Mouse (Mus musculus) limb, embryonic 14.5 days (tissue): ENCODE results near the gene Cop1. TPM values are rescaled to one million over a fixed set of nuclear protein-coding genes. Genes with fewer than 3 reads are reported as not detected.

ENCODE experiments used
- ATAC-seq: fragments of 200-750 bp; cut with Nextera tagmentation; 2 replicates; pipeline ENCODE4 v1.8.0; 2017; ENCODE audit warnings: low read depth, moderate number of reproducible peaks, moderate TSS enrichment; ENCODE audit not compliant: low FRiP score
- DNase-seq: peaks from one replicate; pipeline ENCODE4 v3.0.0-alpha.2; 2015; ENCODE audit warnings: low spot score
- H3K27ac ChIP-seq: fragments of 300-500 bp; sonication (generic); replicated peaks from 2 replicates; pipeline ENCODE4 v1.5.1; 2014; ENCODE audit warnings: low read depth, mild to moderate bottlenecking, low read length, moderate library complexity, mixed read lengths
- H3K27me3 ChIP-seq: fragments of 300-500 bp; sonication (generic); 2 replicates; pipeline ENCODE4 v1.6.1; 2014; ENCODE audit warnings: low read length, mixed read lengths; ENCODE audit not compliant: control insufficient read depth, insufficient read depth
- H3K36me3 ChIP-seq: fragments of 300-500 bp; sonication (generic); 2 replicates; pipeline ENCODE4 v1.6.1; 2014; ENCODE audit warnings: mild to moderate bottlenecking, low read length, moderate library complexity, mixed read lengths; ENCODE audit not compliant: control insufficient read depth, insufficient read depth
- H3K4me1 ChIP-seq: fragments of 300-500 bp; sonication (generic); 2 replicates; pipeline ENCODE4 v1.6.1; 2014; ENCODE audit warnings: antibody characterized with exemption, low read length, mixed read lengths; ENCODE audit not compliant: control insufficient read depth, insufficient read depth
- H3K4me2 ChIP-seq: fragments of 300-500 bp; sonication (generic); replicated peaks from 2 replicates; pipeline ENCODE4 v1.6.1; 2014; ENCODE audit warnings: low read depth, mild to moderate bottlenecking, low read length, moderate library complexity; ENCODE audit not compliant: severe bottlenecking
- H3K4me3 ChIP-seq: fragments of 300-500 bp; sonication (generic); replicated peaks from 2 replicates; pipeline ENCODE4 v1.5.1; 2014; ENCODE audit warnings: low read length
- H3K9ac ChIP-seq: fragments of 300-500 bp; sonication (generic); 2 replicates; pipeline ENCODE4 v1.6.1; 2014; ENCODE audit warnings: mild to moderate bottlenecking, low read depth, low read length, moderate library complexity; ENCODE audit not compliant: severe bottlenecking
- H3K9me3 ChIP-seq: fragments of 300-500 bp; sonication (generic); 2 replicates; pipeline ENCODE4 v1.6.1; 2016; ENCODE audit warnings: low read length; ENCODE audit not compliant: control insufficient read depth
- POLR2A ChIP-seq: fragments of 200-500 bp; IDR thresholded peaks from 2 replicates; pipeline ENCODE4 v1.8.0; 2012; ENCODE audit warnings: inconsistent platforms, mild to moderate bottlenecking, moderate library complexity, borderline replicate concordance; ENCODE audit not compliant: insufficient read depth, insufficient read length; ENCODE audit errors: extremely low read depth
- WGBS: fragments of 180-500 bp; shearing (Covaris S2); extraction: QIAGEN DNeasy Blood & Tissue Kit; methylation state at CpG from one replicate; pipeline ENCODE4 v1.1.7; 2014; 5-methylcytosine and 5-hydroxymethylcytosine counted together
- microRNA-seq: library from miRNA; unstranded; fragments of <30 nt; microRNA quantifications from one replicate; pipeline ENCODE4, GENCODE M21; 2016
- polyA plus RNA-seq, 2 experiments: library from polyadenylated mRNA; depleted of rRNA in 1 of 2; stranded (reverse) in 1 of 2; unstranded in 1 of 2; fragments of >200 nt; fragmentation: Nextera tagmentation in 1 of 2; extraction: Ambion mirVana in 1 of 2; gene quantifications; 2 replicates each; pipeline versions ENCODE4 v1.2.1 to v1.2.3; 2012 to 2014

The Cop1 gene
- polyA plus RNA-seq, 2 experiments: 112 to 115 TPM

DNA sequence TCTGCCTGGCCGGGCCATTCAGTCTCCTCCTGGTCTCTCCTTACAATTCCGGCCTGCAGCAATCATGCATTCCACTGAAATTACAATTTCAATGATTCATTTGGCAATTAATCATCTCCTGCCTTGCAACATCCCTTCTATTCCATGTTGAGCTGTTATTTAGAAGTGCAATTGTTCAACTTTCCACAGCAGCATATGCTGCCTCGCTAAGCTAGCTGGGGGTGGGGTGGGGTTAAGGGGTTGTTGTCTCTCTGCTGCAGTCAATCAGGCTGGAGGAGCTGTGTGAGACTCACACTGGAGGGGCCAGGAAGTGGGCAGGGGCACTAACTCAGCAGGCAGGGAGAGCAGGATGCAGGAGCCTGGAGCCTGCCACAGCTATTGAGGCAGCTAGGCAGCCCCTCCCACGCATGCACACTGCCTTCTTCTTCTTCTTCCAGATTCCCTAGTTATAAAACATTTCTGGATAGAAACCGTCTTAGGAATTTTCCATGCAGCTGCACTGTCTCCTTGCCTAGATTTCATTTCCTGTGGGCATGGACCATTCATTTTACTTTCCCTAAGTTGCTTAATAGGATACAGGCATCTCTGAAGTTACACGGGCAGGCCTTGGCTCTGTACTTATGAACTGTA is 161.1 kb downstream of the Cop1 start:
- H3K4me3 ChIP-seq: no peak overlapping the region
- H3K36me3 ChIP-seq: no peaks in the 10 kb centered on the region
- no peak for ATAC-seq
- H3K4me1 ChIP-seq: peaks cover 8% of the 10 kb centered on the region
- no peak for TF ChIP-seq POLR2A
- H3K27me3 ChIP-seq: no peaks in the 10 kb centered on the region; the same call in 1 of the 2 replicates
- peak; percentile 71 for DNase-seq
- 12% methylated on average over 6 of the region's 6 CpGs for WGBS
- H3K27ac ChIP-seq: peak overlapping the region; percentile 14; the same call in 1 of the 2 replicates
- no peak overlapping the region for H3K9ac ChIP-seq
- H3K9me3 ChIP-seq: no peaks in the 10 kb centered on the region
- H3K4me2 ChIP-seq: no peak overlapping the region

DNA sequence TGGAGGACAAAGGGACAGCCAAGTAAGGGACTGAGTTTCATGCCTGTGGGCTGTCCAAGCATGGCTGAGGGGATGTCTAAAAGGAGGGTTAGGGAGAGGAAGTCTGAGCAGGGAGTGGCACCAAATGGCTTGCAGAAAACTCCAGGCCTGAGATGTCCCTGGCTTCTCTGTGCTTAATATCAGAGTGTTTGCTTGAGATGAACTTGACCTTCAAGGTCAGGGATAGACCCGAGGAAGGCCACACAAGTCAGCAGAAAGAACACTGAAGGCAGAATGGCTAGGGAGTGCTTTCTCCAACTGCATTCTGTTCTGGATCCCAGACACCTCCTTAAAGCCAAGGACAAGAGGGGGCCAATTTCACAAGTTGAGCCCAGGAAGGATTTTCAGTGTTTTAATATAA is 161.8 kb downstream of the Cop1 start:
- ATAC-seq (no peak), DNase-seq (no peak)
- Histone ChIP-seq H3K27me3 (no peaks in the 10 kb centered on the region; the same call in 1 of the 2 replicates), H3K27ac (no peak overlapping the region), H3K4me2 (no peak overlapping the region), H3K9me3 (no peaks in the 10 kb centered on the region), H3K9ac (no peak overlapping the region), H3K36me3 (no peaks in the 10 kb centered on the region), H3K4me1 (peaks cover 8% of the 10 kb centered on the region), H3K4me3 (no peak overlapping the region)
- WGBS: 47% methylated on average over 1 of the region's 1 CpGs
- TF ChIP-seq POLR2A: no peak

DNA sequence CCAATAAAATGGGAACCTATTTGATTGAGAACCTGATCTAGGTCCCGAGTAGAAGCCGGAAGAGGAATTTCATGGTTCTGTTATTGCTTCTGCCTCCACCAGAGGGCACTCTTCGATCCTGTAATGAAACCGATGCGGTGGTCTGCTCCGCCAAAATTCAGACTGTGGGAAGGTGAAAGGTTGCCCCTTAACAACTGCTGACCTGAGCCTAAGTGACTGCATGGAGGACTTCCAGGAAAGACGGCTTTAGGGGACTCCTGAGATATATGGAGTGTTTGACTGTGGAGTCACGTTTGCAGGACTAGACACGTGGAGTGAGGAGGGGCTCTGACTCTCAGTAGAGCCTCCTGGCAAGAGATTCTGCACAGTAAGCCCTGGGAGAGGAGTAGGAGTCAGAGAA is 164.4 kb downstream of the Cop1 start:
- peak; percentile 59 for DNase-seq
- Histone ChIP-seq H3K36me3 (no peaks in the 10 kb centered on the region), H3K4me1 (peaks cover 8% of the 10 kb centered on the region), H3K4me2 (peak overlapping the region; percentile 37), H3K9ac (no peak overlapping the region), H3K9me3 (no peaks in the 10 kb centered on the region), H3K27me3 (no peaks in the 10 kb centered on the region; the same call in 1 of the 2 replicates), H3K27ac (no peak overlapping the region), H3K4me3 (0 out of 2 replicates have a peak overlapping the region, but pooled peaks have one; percentile 11)
- no peak for ATAC-seq
- WGBS: 4% methylated on average over 9 of the region's 9 CpGs
- TF ChIP-seq POLR2A: no peak

Small RNA genes lying within 50 kb of the gene (microRNA-seq; reads per million reads assigned to microRNA genes)
- 21.3 reads per million, percentile 31 among the genes with 10 or more reads in this experiment for gene Mir1843b
